Mouse (Mus musculus) spleen, adult 2 months (tissue): ENCODE measurements around the gene Cptp. TPM values are rescaled to one million over a fixed set of nuclear protein-coding genes. Genes with fewer than 3 reads are reported as not detected.
A peak's percentile ranks its signal among the peaks of the same experiment; 100 is the strongest.

Experiments
- DNase-seq, 2 experiments: peaks; one replicate each; pipeline versions ENCODE4 v3.0.0 to v3.0.0-alpha.2; 2012 to 2021; ENCODE audit warnings: low spot score in 2 of 2, low read depth in 1 of 2
- H3K27ac ChIP-seq: fragments of 200-500 bp; 2 replicates; pipeline ENCODE4 v1.5.1; 2012; ENCODE audit warnings: low read length, inconsistent platforms; ENCODE audit not compliant: insufficient read depth
- H3K27me3 ChIP-seq: fragments of 200-500 bp; 2 replicates; pipeline ENCODE4 v1.6.1; 2012; ENCODE audit warnings: mild to moderate bottlenecking, moderate library complexity, low read length, inconsistent platforms; ENCODE audit not compliant: control insufficient read depth, insufficient read depth
- H3K36me3 ChIP-seq: fragments of 200-500 bp; 2 replicates; pipeline ENCODE4 v1.6.1; 2012; ENCODE audit warnings: mild to moderate bottlenecking, low read length, inconsistent platforms; ENCODE audit not compliant: control insufficient read depth, insufficient read depth
- H3K4me1 ChIP-seq: fragments of 200-500 bp; 2 replicates; pipeline ENCODE4 v1.6.1; 2011; ENCODE audit warnings: inconsistent platforms; ENCODE audit not compliant: control insufficient read depth, insufficient read depth, insufficient read length
- H3K4me3 ChIP-seq: fragments of 200-500 bp; 2 replicates; pipeline ENCODE4 v1.5.1; 2011; ENCODE audit warnings: mild to moderate bottlenecking, inconsistent platforms; ENCODE audit not compliant: insufficient read depth, insufficient read length; ENCODE audit errors: extremely low read depth
- CTCF ChIP-seq: fragments of 200-500 bp; IDR thresholded peaks from 2 replicates; pipeline ENCODE4 v1.5.1; 2011; ENCODE audit warnings: mild to moderate bottlenecking, inconsistent platforms; ENCODE audit not compliant: insufficient read depth, insufficient read length, insufficient replicate concordance; ENCODE audit errors: extremely low read depth
- POLR2A ChIP-seq: fragments of 200-500 bp; IDR thresholded peaks from 2 replicates; pipeline ENCODE4 v1.6.1; 2011; ENCODE audit warnings: low read depth, low read length, inconsistent platforms
- WGBS: fragments of 180-500 bp; shearing (Covaris S2); methylation state at CpG from one replicate; pipeline ENCODE4 v1.1.7; 2018; 5-methylcytosine and 5-hydroxymethylcytosine counted together
- polyA plus RNA-seq: library from polyadenylated mRNA; depleted of rRNA; stranded (reverse); fragments of >200 nt; gene quantifications from 2 replicates; pipeline ENCODE4 v1.2.3, GENCODE M21; 2012

Cptp gene
- polyA plus RNA-seq, 1 experiment = 18.9 TPM

DNA sequence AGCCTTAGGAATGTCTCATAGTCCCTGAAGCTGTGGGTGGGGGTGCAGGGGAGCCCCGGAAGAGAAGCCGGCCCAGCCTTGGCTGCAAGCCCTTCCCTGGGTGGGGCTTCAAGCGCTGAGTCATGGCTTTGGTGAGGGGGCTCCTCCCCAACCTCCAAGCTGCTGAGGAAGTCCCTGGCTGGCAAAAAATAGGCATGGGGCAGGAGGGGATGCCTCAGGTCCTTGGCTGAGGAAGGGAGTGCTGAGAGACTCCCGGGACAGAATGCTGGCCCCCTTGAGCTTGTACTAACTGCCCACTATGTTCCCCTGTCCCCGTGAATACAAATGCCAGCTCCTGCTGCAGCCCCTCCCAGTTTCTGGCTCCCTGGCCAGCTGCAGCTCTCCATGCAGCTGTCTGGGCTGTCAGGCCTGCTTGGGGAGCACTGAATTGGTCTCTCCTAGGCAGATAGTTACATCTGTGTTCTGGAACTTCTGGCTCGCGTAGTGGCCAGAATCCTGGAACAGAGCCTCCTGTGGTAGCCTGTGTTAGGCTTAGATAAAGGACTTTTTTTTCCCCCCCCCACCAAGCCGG, 25.2 kb upstream of the Cptp start:
- Histone ChIP-seq H3K27ac (peak overlapping the region; percentile 6; the same call in 1 of the 2 replicates), H3K36me3 (peaks cover 5% of the 10 kb centered on the region), H3K4me3 (no peak overlapping the region), H3K4me1 (peaks cover 23% of the 10 kb centered on the region), H3K27me3 (no peaks in the 10 kb centered on the region)
- TF ChIP-seq POLR2A = no peak
- no peak for TF ChIP-seq CTCF
- peak in 1 of 2 experiments; percentile 34 for DNase-seq
- WGBS = 33% methylated on average over 8 of the region's 8 CpGs

DNA sequence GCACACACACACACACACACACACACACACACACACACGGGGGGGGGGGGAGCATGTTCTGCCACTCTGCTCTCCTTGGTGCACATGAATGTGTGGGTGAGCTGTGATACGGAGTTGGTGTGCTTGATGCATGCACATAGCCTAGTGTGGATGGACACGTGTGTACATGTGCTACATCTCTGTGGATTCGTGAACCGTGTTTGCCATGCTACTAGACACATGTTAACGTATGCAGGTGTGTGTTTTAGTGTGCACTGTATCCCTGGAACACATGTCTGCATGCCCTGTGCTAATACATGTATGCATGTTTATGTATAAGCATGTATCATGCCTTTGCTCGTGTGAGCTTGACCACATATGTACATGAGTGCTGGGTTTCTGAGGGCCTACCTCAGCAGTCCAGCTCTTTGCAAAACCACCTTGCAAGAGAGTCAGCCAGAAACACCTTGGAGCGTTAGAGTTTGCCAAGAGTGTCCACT, 24.0 kb upstream of the Cptp start:
- H3K4me1 ChIP-seq = peaks cover 23% of the 10 kb centered on the region
- WGBS = 71% methylated on average over 8 of the region's 8 CpGs
- H3K4me3 ChIP-seq = no peak overlapping the region
- no peaks in the 10 kb centered on the region for H3K27me3 ChIP-seq
- H3K36me3 ChIP-seq = peaks cover 4% of the 10 kb centered on the region; the same call in 1 of the 2 replicates
- no peak overlapping the region for H3K27ac ChIP-seq
- no peak for DNase-seq
- TF ChIP-seq CTCF (no peak), POLR2A (no peak)

DNA sequence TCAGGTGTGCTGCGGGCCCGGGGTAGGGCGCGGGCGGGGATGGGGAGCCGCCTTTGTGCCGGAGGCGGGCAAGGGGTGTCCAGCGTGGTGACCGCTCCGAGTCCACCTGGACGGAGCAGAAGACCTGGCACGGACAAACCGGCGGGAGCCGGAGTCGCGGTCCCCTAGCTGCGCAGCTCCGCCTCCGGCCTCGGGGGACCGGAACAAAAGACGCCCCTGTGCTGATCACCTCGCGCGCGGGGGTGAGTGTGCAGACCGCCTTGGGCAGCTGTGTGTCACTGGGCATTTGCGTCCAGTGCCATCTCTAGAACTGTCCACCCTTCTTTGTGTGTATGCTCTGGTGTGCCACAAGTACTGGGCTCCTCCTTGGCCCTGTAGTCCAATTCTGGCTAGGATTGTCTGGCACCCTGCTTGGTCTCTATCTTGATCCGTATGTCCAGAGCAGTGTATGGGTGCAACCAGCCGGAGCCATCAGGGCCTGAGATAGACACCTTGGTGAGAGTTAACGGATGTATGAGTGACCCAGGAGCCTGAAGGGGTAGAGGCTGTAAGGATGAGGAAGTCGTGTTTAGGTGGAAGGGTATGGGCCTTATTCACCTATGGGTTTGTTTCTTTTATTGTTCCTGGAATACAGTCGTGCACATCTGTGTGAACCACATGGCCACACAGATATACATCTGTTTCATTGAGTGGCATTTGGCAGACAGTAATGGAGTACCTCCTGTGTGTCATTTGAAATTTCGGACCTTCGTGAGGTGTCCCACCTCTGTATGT, 23.4 kb upstream of the Cptp start:
- Histone ChIP-seq H3K4me1 (peaks cover 23% of the 10 kb centered on the region), H3K27ac (peak overlapping the region; percentile 77), H3K4me3 (peak overlapping the region; percentile 91), H3K27me3 (no peaks in the 10 kb centered on the region), H3K36me3 (peaks cover 10% of the 10 kb centered on the region)
- TF ChIP-seq POLR2A = no peak
- TF ChIP-seq CTCF = no peak
- peak in 1 of 2 experiments; percentile 38 for DNase-seq
- WGBS = 6% methylated on average over 37 of the region's 37 CpGs

DNA sequence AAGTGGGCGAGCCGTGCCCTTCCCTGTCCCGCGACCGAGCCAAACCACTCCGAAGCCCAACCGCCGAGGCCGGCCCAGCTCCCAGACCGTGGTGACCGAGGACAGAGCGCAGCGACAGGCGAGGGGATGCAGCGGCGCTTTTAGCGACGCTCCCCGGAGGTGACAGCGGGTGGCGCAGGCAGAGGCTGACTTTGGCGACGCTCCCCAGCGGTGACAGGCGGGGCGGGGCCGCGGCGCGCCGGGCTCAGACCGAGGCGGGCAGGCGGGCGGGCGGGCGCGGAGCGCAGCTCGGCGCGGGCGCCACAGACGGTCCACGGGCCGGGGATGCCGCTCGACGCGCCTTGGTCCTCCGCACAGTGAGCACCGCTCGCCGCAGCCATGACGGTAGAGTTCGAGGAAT, 22.8 kb upstream of the Cptp start:
- no peak for TF ChIP-seq CTCF
- TF ChIP-seq POLR2A = 0 out of 2 replicates have a peak, but pooled peaks have one; percentile 8
- H3K27ac ChIP-seq = peak overlapping the region; percentile 99
- WGBS = 1% methylated on average over 40 of the region's 56 CpGs
- H3K27me3 ChIP-seq = no peaks in the 10 kb centered on the region
- DNase-seq = peak; percentile 66 to 78
- H3K4me3 ChIP-seq = peak overlapping the region; percentile 91
- H3K4me1 ChIP-seq = peaks cover 23% of the 10 kb centered on the region
- peaks cover 13% of the 10 kb centered on the region for H3K36me3 ChIP-seq

DNA sequence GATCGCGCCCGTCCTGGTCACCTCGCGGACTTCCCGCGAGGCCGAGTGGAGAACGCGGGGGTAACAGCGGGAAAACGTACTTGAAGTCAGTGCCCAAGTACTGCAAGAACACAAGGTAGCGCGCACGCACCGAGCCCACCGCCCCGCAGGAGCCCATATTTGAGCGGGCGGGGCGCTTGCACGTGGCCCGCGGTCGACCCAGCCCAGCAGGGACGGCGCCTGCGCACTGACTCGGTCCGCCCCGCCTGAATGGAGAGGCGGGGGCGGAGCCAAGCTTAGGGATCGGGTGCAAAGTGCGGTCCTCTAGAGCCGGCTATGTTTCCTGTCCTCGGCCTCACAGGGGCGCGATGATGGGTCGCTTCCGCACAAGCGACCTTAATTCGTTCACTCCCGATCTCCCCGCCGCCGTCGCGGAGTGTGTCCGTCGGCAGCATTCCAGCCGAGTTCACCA, 22.3 kb upstream of the Cptp start, which contains the start of the genes Pusl1 and Acap3:
Pusl1 (minus strand) TSS at position 231 of the 451 bp plus-strand sequence.
Acap3 (plus strand) TSS at position 272 of the 451 bp plus-strand sequence.
- whole genome bisulfite sequencing = under 1% methylated on average over 52 of the region's 52 CpGs
- Histone ChIP-seq H3K27ac (peak within 1 kb of the TSS; percentile 99), H3K36me3 (peaks cover 13% of the 10 kb centered on the region)

DNA sequence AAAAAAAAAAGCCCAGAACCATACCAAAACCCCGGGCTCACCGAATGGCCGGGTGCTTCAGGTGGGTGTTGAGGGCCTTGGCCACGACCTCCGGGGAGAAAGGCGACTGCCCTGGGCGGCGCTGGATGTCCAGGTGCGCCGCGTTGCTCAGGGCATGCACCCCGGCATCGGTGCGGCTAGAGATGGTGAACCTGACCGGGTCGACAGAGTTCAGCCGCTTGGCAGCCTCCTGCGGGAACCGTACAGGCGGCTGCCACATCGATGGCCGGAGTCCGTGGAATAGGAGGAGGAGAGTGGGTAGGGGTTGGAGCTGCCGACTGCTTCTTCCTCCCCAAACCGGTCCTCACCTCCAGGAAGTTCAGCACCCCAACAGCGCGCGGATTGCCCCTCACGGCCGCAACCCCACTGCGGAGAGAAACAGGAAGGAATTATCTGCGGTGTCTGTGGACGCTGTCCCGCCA, 21.8 kb upstream of the Cptp start:
- H3K27ac ChIP-seq = no peak overlapping the region
- WGBS = 2% methylated on average over 34 of the region's 34 CpGs
- H3K27me3 ChIP-seq = no peaks in the 10 kb centered on the region
- no peak for DNase-seq
- peak overlapping the region; percentile 81 for H3K4me3 ChIP-seq
- peaks cover 17% of the 10 kb centered on the region for H3K36me3 ChIP-seq
- TF ChIP-seq CTCF = no peak
- no peak for TF ChIP-seq POLR2A
- peaks cover 22% of the 10 kb centered on the region for H3K4me1 ChIP-seq

More for the DNA sequence above, 22.3 kb upstream of the Cptp start, which contains the start of the genes Pusl1 and Acap3:
- DNase-seq = peak; percentile 90 to 95
- no peaks in the 10 kb centered on the region for H3K27me3 ChIP-seq
- TF ChIP-seq CTCF = no peak
- no peak for TF ChIP-seq POLR2A
- peaks cover 23% of the 10 kb centered on the region for H3K4me1 ChIP-seq
- H3K4me3 ChIP-seq = peak within 1 kb of the TSS; percentile 91
